8 mouse cellular contexts compared by ENCODE assay signal in genomic region chr13:89740243-89741115, GRCm38 (mm10). TPM values are rescaled to one million over a fixed set of nuclear protein-coding genes. Genes with fewer than 3 reads are reported as not detected.
DNase-seq lines count a peak whose midpoint lies in the region; ATAC-seq and TF ChIP-seq lines count a peak whose summit lies in the region.

No protein-coding gene starts in this region.

- in situ Hi-C loops in ES-E14 (cut with MboI; ENCODE audit: low sequenced_read_pairs in 2 of 2, unreplicated experiment in 2 of 2), result no loop called here

- H3K4me2 ChIP-seq in forebrain, postnatal 0 days (ENCODE audit: low read depth), result peak overlapping the region; percentile 87
- H3K4me2 ChIP-seq in liver, postnatal 0 days (ENCODE audit: low read depth, low read length), result peak overlapping the region; percentile 79
- peak overlapping the region; percentile 93 for H3K4me2 ChIP-seq in neural tube, embryonic 12.5 days (replicated peaks)

- ATAC-seq in forebrain, postnatal 0 days, result peak; percentile 85
- peak; percentile 69 for ATAC-seq in liver, postnatal 0 days
- ATAC-seq in neural tube, embryonic 12.5 days (ENCODE audit: low FRiP score, low read depth), result peak; percentile 83

- no peaks in the 10 kb centered on the region; the same call in 1 of the 2 replicates for H3K27me3 ChIP-seq in forebrain, postnatal 0 days (ENCODE audit: insufficient read depth, low read length)
- peaks cover 26% of the 10 kb centered on the region for H3K27me3 ChIP-seq in liver, postnatal 0 days (ENCODE audit: insufficient read depth, low read length)
- H3K27me3 ChIP-seq in neural tube, embryonic 12.5 days (replicated peaks), result no peaks in the 10 kb centered on the region

- H3K9me3 ChIP-seq in ES-E14 (ENCODE audit: control insufficient read depth, insufficient read depth, low read depth, low read length), result no peaks in the 10 kb centered on the region
- no peaks in the 10 kb centered on the region for H3K9me3 ChIP-seq in forebrain, postnatal 0 days (ENCODE audit: low read length)
- H3K9me3 ChIP-seq in liver, postnatal 0 days (ENCODE audit: low read length), result no peaks in the 10 kb centered on the region
- no peaks in the 10 kb centered on the region for H3K9me3 ChIP-seq in neural tube, embryonic 12.5 days

- intact Hi-C loops in heart, postnatal 36 days (cut with DNase I), result loop anchor here (5.0 kb wide), 1 partner anchor 347 kb away; the partner anchor contains the start of genes Tmem167 and Xrcc4

- H3K36me3 ChIP-seq in ES-E14 (ENCODE audit: control insufficient read depth, insufficient read depth, low read length, poor library complexity, severe bottlenecking), result no peaks in the 10 kb centered on the region
- no peaks in the 10 kb centered on the region for H3K36me3 ChIP-seq in forebrain, postnatal 0 days (ENCODE audit: insufficient read depth)
- H3K36me3 ChIP-seq in liver, postnatal 0 days (replicated peaks; ENCODE audit: insufficient read depth, low read length), result no peaks in the 10 kb centered on the region
- H3K36me3 ChIP-seq in neural tube, embryonic 12.5 days, result no peaks in the 10 kb centered on the region

- WGBS in forebrain, postnatal 0 days, result under 1% methylated on average over 33 of the region's 33 CpGs
- under 1% methylated on average over 33 of the region's 33 CpGs for WGBS in liver, postnatal 0 days (ENCODE audit: insufficient replicate concordance)
- WGBS in neural tube, embryonic 12.5 days, result under 1% methylated on average over 33 of the region's 33 CpGs

- no peak for TF ChIP-seq EP300 in liver, postnatal 0 days (IDR thresholded peaks at IDR 0.05; ENCODE audit: low read depth)

- peaks cover 0 to 4% of the 10 kb centered on the region in 2 experiments; a peak in 2 of 4 replicates for H3K4me1 ChIP-seq in ES-E14 (ENCODE audit: control insufficient read depth in 2 of 2, insufficient read depth in 2 of 2, low read length in 2 of 2, poor library complexity in 1 of 2)
- 0 out of 2 replicates have a peak, but pooled peaks cover 13% of the 10 kb centered on the region for H3K4me1 ChIP-seq in forebrain, postnatal 0 days (ENCODE audit: insufficient read depth)
- H3K4me1 ChIP-seq in liver, postnatal 0 days (ENCODE audit: insufficient read depth), result peaks cover 23% of the 10 kb centered on the region
- H3K4me1 ChIP-seq in neural tube, embryonic 12.5 days, result peaks cover 16% of the 10 kb centered on the region

- TF ChIP-seq CTCF in forebrain, postnatal 0 days (IDR thresholded peaks at IDR 0.05; ENCODE audit: low read depth), result peak; percentile 76
- TF ChIP-seq CTCF in liver, postnatal 0 days (IDR thresholded peaks at IDR 0.05; ENCODE audit: low read depth), result peak; percentile 67

- DNase-seq in ES-E14 (ENCODE audit: low read depth, low spot score), result peak; percentile 68
- peak; percentile 16 for DNase-seq in cerebellum, adult 11-12 months
- DNase-seq in forebrain, postnatal 0 days, result peak; percentile 92
- peak; percentile 55 to 74 for DNase-seq in heart, postnatal 36 days
- peak; percentile 52 to 82 for DNase-seq in layer of hippocampus, adult 18-20 months (ENCODE audit: low spot score in 2 of 2)
- DNase-seq in liver, postnatal 0 days, result peak; percentile 78
- peak; percentile 55 for DNase-seq in testis, postnatal 14 days (ENCODE audit: low spot score)

- peak overlapping the region; percentile 81 to 82 for H3K4me3 ChIP-seq in ES-E14 (ENCODE audit: insufficient read depth in 1 of 2, low read depth in 1 of 2, low read length in 2 of 2, poor library complexity in 1 of 2, severe bottlenecking in 1 of 2)
- H3K4me3 ChIP-seq in forebrain, postnatal 0 days (ENCODE audit: low read depth, low read length), result peak overlapping the region; percentile 67
- H3K4me3 ChIP-seq in liver, postnatal 0 days (ENCODE audit: low read depth, low read length), result peak overlapping the region; percentile 62
- peak overlapping the region; percentile 60 for H3K4me3 ChIP-seq in neural tube, embryonic 12.5 days

- no peak overlapping the region for H3K27ac ChIP-seq in ES-E14 (ENCODE audit: insufficient read depth, low read depth, low read length, poor library complexity, severe bottlenecking)
- peak overlapping the region; percentile 85 for H3K27ac ChIP-seq in forebrain, postnatal 0 days (ENCODE audit: low read depth, low read length)
- H3K27ac ChIP-seq in liver, postnatal 0 days (ENCODE audit: low read depth), result peak overlapping the region; percentile 58; the same call in 1 of the 2 replicates
- H3K27ac ChIP-seq in neural tube, embryonic 12.5 days, result peak overlapping the region; percentile 10; the same call in 1 of the 2 replicates

- H3K9ac ChIP-seq in ES-E14 (ENCODE audit: insufficient read depth, low read depth, low read length, poor library complexity, severe bottlenecking), result peak overlapping the region; percentile 38; the same call in 1 of the 2 replicates
- H3K9ac ChIP-seq in forebrain, postnatal 0 days, result peak overlapping the region; percentile 68
- peak overlapping the region; percentile 50 for H3K9ac ChIP-seq in liver, postnatal 0 days (replicated peaks)
- H3K9ac ChIP-seq in neural tube, embryonic 12.5 days, result peak overlapping the region; percentile 73

TF ChIP-seq in ES-E14, 5 proteins besides CTCF, POLR2A, EP300 and RAD21:
- no peak for TF ChIP-seq HCFC1 (IDR thresholded peaks at IDR 0.05; ENCODE audit: borderline replicate concordance, insufficient read depth, low read length)
- TF ChIP-seq ZC3H11A (IDR thresholded peaks at IDR 0.05; ENCODE audit: borderline replicate concordance, low read depth, low read length), result no peak; the same call in 1 of the 2 replicates
- no peak for TF ChIP-seq ZNF384 (IDR thresholded peaks at IDR 0.05; ENCODE audit: low read depth, low read length)

RNA-seq across cellular contexts. Expression of gene Vcan, which starts 1.8 kb away (rescaled TPM):
- 27.3 and 27.6 TPM in 2 replicates for total RNA-seq in ES-E14 (2012; rRNA removed)
- 64.9 and 70.9 TPM in 2 replicates for total RNA-seq in forebrain, postnatal 0 days (2014; rRNA removed)
- 18.9 and 25.0 TPM in 2 replicates for polyA plus RNA-seq in forebrain, postnatal 0 days (2015; fragmentation: Nextera tagmentation; extraction: Ambion mirVana)
- total RNA-seq in heart, postnatal 36 days (2021), result 1 to 10 TPM; 8.5 to 9.7 TPM
- 10 to 100 TPM; 14.2 to 14.9 TPM for total RNA-seq in layer of hippocampus, adult 18-20 months (2021)
- polyA plus RNA-seq in liver, postnatal 0 days (2015; fragmentation: Nextera tagmentation; extraction: Ambion mirVana), result 0.89 and 1.2 TPM in 2 replicates
- 36.3 and 47.3 TPM in 2 replicates for polyA plus RNA-seq in neural tube, embryonic 12.5 days (2016; fragmentation: Nextera tagmentation; extraction: Ambion mirVana)

Comparison
In these comparisons a context has a peak if more than half of its experiments do, and no peak if none do; other contexts are left out.
1. DNase-seq: peak in every context shown above with its lines; median percentile 92 in forebrain, postnatal 0 days; 78 in liver, postnatal 0 days; 68 in ES-E14; 67 in layer of hippocampus, adult 18-20 months; 64 in heart, postnatal 36 days; 55 in testis, postnatal 14 days; 16 in cerebellum, adult 11-12 months.